Mouse (Mus musculus) activated CD4-positive, CD25-positive, alpha-beta regulatory T cell, adult 4 months (primary cell): ENCODE results near the gene Ptk7. TPM values are rescaled to one million over a fixed set of nuclear protein-coding genes. Genes with fewer than 3 reads are reported as not detected.

Source experiments
- ATAC-seq: one replicate; pipeline ENCODE4 v1.8.0; 2017
- polyA plus RNA-seq, 2 experiments: library from polyadenylated mRNA; unstranded; fragments of 100-300 nt; shearing (Covaris generic); gene quantifications; one replicate each; pipeline ENCODE4 v1.2.1; 2017

Ptk7 gene
- under 1 TPM in 1 of 2 experiments, not detected in 1; 0.22 TPM for polyA plus RNA-seq

- no peak for ATAC-seq
These were observed at the start of gene Ptk7 for GRCm38 (mm10) chr17:46628791-46629684. Gene Ptk7, minus strand, starts transcription at chr17:46629504.

GRCm38 (mm10) chr17:46678911-46679310 is 49.6 kb upstream of the Ptk7 start:
- no peak for ATAC-seq

GRCm38 (mm10) chr17:46678416-46678815 is 49.1 kb upstream of the Ptk7 start, which contains the start of gene Mea1:
Gene Mea1, plus strand, starts transcription at chr17:46678793.
- ATAC-seq = no peak

GRCm38 (mm10) chr17:46674530-46675283 is 45.4 kb upstream of the Ptk7 start:
- ATAC-seq = no peak

GRCm38 (mm10) chr17:46673850-46674529 is 44.7 kb upstream of the Ptk7 start, which contains the start of gene Rrp36:
Gene Rrp36, minus strand, starts transcription at chr17:46674352.
- peak; percentile 100 for ATAC-seq

GRCm38 (mm10) chr17:46669911-46670310 is 40.6 kb upstream of the Ptk7 start:
- ATAC-seq = no peak

GRCm38 (mm10) chr17:46667712-46668111 is 38.4 kb upstream of the Ptk7 start:
- ATAC-seq = no peak

GRCm38 (mm10) chr17:46662730-46663129 is 33.4 kb upstream of the Ptk7 start:
- no peak for ATAC-seq

GRCm38 (mm10) chr17:46661981-46662380 is 32.7 kb upstream of the Ptk7 start:
- ATAC-seq = no peak

- ATAC-seq = no peak
These were observed 32.0 kb upstream of the Ptk7 start for GRCm38 (mm10) chr17:46661351-46661750.

GRCm38 (mm10) chr17:46656054-46656453 is 26.8 kb upstream of the Ptk7 start:
- no peak for ATAC-seq

GRCm38 (mm10) chr17:46651755-46652547 is 22.6 kb upstream of the Ptk7 start:
- ATAC-seq = no peak

GRCm38 (mm10) chr17:46651292-46651691 is 22.0 kb upstream of the Ptk7 start:
- ATAC-seq = no peak

- peak; percentile 77 for ATAC-seq
These were observed 21.1 kb upstream of the Ptk7 start, which contains the start of gene Cul7 for GRCm38 (mm10) chr17:46650232-46651031. Gene Cul7, plus strand, starts transcription at chr17:46650337.

GRCm38 (mm10) chr17:46649811-46650210 is 20.5 kb upstream of the Ptk7 start:
- ATAC-seq = no peak

GRCm38 (mm10) chr17:46648436-46648835 is 19.1 kb upstream of the Ptk7 start:
- ATAC-seq = no peak

GRCm38 (mm10) chr17:46647279-46647678 is 18.0 kb upstream of the Ptk7 start:
- ATAC-seq = no peak

GRCm38 (mm10) chr17:46646322-46646662 is 17.0 kb upstream of the Ptk7 start:
- no peak for ATAC-seq

GRCm38 (mm10) chr17:46645561-46646321 is 16.4 kb upstream of the Ptk7 start, which contains the start of the genes Klc4 and Mrpl2:
Gene Klc4, minus strand, starts transcription at chr17:46646022.
Gene Mrpl2, plus strand, starts transcription at chr17:46646229.
- peak; percentile 77 for ATAC-seq

- ATAC-seq = no peak
These were observed 15.7 kb upstream of the Ptk7 start for GRCm38 (mm10) chr17:46644916-46645475.
